Mouse (Mus musculus) kidney, adult 2 months (tissue): Measurements from ENCODE around the gene Nup205. TPM values are rescaled to one million over a fixed set of nuclear protein-coding genes. Genes with fewer than 3 reads are reported as not detected.

Source experiments
- DNase-seq: peaks from one replicate; pipeline ENCODE4 v3.0.0; 2021
- H3K27ac ChIP-seq: fragments of 200-500 bp; 2 replicates; pipeline ENCODE4 v1.5.1; 2012; ENCODE audit warnings: low read depth, low read length, control low read depth, inconsistent platforms; ENCODE audit not compliant: insufficient read depth
- H3K27me3 ChIP-seq: fragments of 200-500 bp; replicated peaks from 2 replicates; pipeline ENCODE4 v1.6.1; 2012; ENCODE audit warnings: mild to moderate bottlenecking, moderate library complexity, low read length, inconsistent platforms; ENCODE audit not compliant: control insufficient read depth, insufficient read depth
- H3K36me3 ChIP-seq: fragments of 200-500 bp; 2 replicates; pipeline ENCODE4 v1.6.1; 2012; ENCODE audit warnings: mild to moderate bottlenecking, moderate library complexity, low read length, inconsistent platforms; ENCODE audit not compliant: control insufficient read depth, insufficient read depth
- H3K4me1 ChIP-seq: fragments of 200-500 bp; 2 replicates; pipeline ENCODE4 v1.6.1; 2011; ENCODE audit warnings: low read length; ENCODE audit not compliant: control insufficient read depth, insufficient read depth
- H3K4me3 ChIP-seq: fragments of 200-500 bp; 2 replicates; pipeline ENCODE4 v1.5.1; 2011; ENCODE audit warnings: mild to moderate bottlenecking, low read depth, low read length, control low read depth; ENCODE audit not compliant: insufficient read depth
- CTCF ChIP-seq: fragments of 200-500 bp; conservative IDR thresholded peaks from 2 replicates; pipeline ENCODE4 v1.5.1; 2011; ENCODE audit warnings: low read depth, mild to moderate bottlenecking, control low read depth, low read length, moderate library complexity, mixed read lengths; ENCODE audit not compliant: insufficient read depth, insufficient read length
- POLR2A ChIP-seq: fragments of 200-500 bp; IDR thresholded peaks from one replicate; pipeline ENCODE4 v1.6.1; 2011; ENCODE audit warnings: low read depth, low read length, control low read depth
- WGBS: fragments of 180-500 bp; shearing (Covaris S2); methylation state at CpG from one replicate; pipeline ENCODE4 v1.1.7; 2018; 5-methylcytosine and 5-hydroxymethylcytosine counted together
- polyA plus RNA-seq: library from polyadenylated mRNA; depleted of rRNA; stranded (reverse); fragments of >200 nt; gene quantifications from 2 replicates; pipeline ENCODE4 v1.2.3, GENCODE M21; 2012

The Nup205 gene
- polyA plus RNA-seq, 1 experiment: 9.3 TPM

DNA sequence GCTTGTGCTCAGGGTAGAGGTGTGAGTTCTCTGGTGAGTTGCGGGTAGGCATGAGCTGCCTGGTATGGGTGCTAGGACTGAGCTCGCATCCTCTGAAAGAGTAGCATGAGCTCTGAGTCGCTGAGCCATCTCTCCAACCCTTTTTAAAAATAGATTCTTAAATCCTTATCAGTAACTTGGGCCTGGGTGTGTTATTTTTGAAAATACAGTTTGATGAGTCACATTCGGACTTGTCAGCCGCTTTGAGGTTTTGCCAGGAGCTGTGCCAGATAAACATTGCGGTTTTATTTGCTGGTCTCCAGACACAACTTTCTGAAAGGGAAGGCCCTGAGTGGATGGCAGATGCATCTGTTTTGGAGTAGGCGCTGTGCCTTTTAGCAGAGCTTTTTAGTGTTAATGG lies 79.5 kb downstream of the Nup205 start:
- Histone ChIP-seq H3K4me3 (no peak overlapping the region), H3K27me3 (no peaks in the 10 kb centered on the region), H3K27ac (no peak overlapping the region), H3K36me3 (peaks cover 2% of the 10 kb centered on the region; the same call in 1 of the 2 replicates), H3K4me1 (peaks cover 4% of the 10 kb centered on the region; the same call in 1 of the 2 replicates)
- TF ChIP-seq POLR2A (no peak), CTCF (no peak)
- 59% methylated on average over 7 of the region's 7 CpGs for WGBS
- peak; percentile 61 for DNase-seq

DNA sequence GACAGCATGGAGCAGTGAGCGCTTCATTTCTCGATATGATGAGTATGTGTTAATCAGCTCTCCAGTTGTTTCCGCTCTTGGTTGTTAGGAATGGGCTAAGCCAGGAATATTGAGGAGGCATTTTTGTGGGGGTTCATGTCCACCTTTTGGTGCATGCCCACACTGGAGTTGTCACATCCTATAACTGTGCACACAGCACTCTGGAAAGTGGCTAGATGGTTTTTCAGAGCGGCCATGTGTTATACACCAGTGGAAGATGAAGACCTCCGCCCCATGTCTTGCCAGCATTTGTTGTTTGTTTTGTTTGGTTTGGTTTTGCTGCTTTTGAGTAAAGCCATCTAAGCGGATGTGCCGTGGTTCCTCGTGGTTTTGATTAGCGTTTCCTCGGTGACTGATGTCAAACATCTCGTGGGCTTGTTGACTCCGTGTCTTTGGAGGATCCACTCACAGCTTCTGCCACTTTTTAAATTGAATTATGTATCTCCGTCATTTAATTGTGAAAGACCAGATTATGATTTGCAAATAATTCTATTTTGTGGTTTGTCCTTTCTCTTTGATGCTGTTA lies 80.5 kb downstream of the Nup205 start:
- Histone ChIP-seq H3K36me3 (peaks cover 2% of the 10 kb centered on the region), H3K4me1 (peaks cover 4% of the 10 kb centered on the region; the same call in 1 of the 2 replicates), H3K27ac (no peak overlapping the region), H3K4me3 (no peak overlapping the region), H3K27me3 (no peaks in the 10 kb centered on the region)
- no peak for DNase-seq
- WGBS: 85% methylated on average over 13 of the region's 13 CpGs
- TF ChIP-seq POLR2A: no peak
- no peak for TF ChIP-seq CTCF

DNA sequence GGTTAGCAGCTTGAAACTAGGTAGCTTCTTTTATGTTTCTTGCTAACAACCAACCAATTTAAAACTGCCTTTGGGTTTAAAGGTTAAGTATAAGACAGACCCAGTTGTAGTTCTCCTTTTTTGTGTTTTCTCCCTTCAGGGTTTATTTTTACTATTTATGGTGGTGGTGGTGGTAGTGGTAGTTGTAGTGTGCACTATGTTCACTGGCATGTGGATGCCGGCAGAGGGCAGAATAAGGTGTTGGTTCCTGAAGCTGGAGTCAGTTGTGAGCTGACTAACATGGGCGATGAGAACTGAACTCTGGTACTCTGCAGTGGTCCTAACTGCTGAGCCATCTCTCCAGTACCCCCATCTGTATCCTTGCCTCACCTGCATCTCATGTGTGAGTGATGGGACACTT lies 81.7 kb downstream of the Nup205 start:
- Histone ChIP-seq H3K36me3 (peaks cover 2% of the 10 kb centered on the region), H3K4me3 (no peak overlapping the region), H3K27ac (no peak overlapping the region), H3K27me3 (no peaks in the 10 kb centered on the region), H3K4me1 (peaks cover 4% of the 10 kb centered on the region; the same call in 1 of the 2 replicates)
- no peak for DNase-seq
- no peak for TF ChIP-seq POLR2A
- no peak for TF ChIP-seq CTCF
- WGBS: 97% methylated on average over 2 of the region's 2 CpGs

DNA sequence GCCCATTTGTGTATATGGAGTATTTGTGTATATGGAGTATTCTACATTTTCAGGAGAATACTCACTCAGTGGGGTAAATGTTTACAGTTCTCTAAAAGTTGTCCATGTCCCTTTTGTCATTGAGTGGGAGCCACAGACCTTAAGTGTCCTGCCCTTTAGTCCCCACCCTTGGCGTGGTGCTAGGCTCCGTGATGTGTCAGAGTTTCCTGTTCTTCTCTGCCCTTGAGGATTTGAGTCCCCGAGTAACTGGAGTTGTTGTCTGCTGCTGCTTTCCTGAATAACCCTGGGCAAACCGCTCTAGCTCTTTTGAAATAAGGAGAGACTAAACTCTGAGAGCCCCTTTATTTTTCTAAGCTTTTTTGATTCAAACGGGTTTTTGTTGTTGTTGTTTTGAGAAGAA lies 82.3 kb downstream of the Nup205 start:
- 54% methylated on average over 5 of the region's 5 CpGs for WGBS
- no peak for TF ChIP-seq CTCF
- TF ChIP-seq POLR2A: no peak
- no peak for DNase-seq
- Histone ChIP-seq H3K27me3 (no peaks in the 10 kb centered on the region), H3K4me1 (peaks cover 4% of the 10 kb centered on the region; the same call in 1 of the 2 replicates), H3K36me3 (peaks cover 2% of the 10 kb centered on the region), H3K4me3 (no peak overlapping the region), H3K27ac (no peak overlapping the region)

DNA sequence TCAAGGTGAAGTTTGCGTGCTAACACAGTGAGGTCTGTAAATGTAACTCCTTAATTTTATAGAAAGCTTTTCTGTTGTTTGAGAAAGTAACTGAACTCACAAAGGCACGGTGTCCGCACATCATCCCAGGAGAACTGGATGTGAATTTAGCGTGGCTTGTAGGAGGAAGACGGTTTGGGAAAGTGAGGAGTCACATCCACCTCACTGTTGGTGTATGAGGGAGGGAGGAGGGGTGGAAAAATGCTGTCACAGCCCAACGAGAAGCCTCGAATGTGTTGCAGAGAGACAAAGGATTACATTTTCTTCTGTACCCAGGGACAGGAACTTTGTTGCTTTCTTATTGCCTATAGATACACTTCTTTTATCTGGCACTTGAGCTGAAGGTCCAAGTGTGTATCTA lies 83.3 kb downstream of the Nup205 start:
- Histone ChIP-seq H3K4me1 (no peaks in the 10 kb centered on the region; the same call in 1 of the 2 replicates), H3K27me3 (no peaks in the 10 kb centered on the region), H3K4me3 (no peak overlapping the region), H3K27ac (no peak overlapping the region), H3K36me3 (peaks cover 2% of the 10 kb centered on the region)
- no peak for DNase-seq
- 77% methylated on average over 7 of the region's 7 CpGs for WGBS
- TF ChIP-seq POLR2A (no peak), CTCF (no peak)

DNA sequence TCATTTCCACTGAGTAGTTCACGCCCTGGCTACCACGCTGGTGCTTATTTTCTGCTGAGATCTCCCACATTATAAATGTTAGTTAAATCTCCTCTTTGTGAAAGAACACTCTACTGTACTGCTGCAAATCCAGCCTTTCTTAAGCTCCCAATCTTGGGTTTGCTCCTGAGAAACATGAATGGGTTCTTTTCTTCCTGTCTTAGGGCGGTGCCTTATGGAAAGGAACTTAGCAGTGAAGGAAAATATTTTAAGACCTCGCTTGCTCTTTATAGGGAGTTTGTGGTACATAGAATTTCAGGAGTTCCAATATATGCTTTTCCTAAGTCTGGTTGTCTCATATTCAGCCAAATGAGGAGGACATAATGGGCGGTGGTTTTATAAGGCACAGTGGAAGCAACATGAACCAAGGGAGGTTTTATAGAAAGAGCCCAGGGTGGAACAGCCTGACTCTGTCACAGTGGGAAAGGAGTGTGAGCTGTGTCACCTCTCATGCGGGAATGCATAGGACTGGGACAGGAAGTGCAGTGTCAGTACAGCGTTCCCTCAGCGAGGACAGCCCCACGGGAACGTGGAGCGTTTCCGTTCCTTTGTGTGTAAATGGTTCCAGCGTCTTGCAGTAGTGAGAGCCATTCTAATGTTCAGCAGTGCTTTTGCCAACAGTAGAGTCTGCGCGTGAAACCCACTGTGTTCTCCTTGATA lies 88.5 kb downstream of the Nup205 start:
- Histone ChIP-seq H3K36me3 (peaks cover 2% of the 10 kb centered on the region), H3K4me1 (no peaks in the 10 kb centered on the region), H3K27me3 (no peaks in the 10 kb centered on the region), H3K4me3 (no peak overlapping the region), H3K27ac (no peak overlapping the region)
- 70% methylated on average over 15 of the region's 15 CpGs for WGBS
- DNase-seq: no peak
- TF ChIP-seq POLR2A (no peak), CTCF (no peak)

DNA sequence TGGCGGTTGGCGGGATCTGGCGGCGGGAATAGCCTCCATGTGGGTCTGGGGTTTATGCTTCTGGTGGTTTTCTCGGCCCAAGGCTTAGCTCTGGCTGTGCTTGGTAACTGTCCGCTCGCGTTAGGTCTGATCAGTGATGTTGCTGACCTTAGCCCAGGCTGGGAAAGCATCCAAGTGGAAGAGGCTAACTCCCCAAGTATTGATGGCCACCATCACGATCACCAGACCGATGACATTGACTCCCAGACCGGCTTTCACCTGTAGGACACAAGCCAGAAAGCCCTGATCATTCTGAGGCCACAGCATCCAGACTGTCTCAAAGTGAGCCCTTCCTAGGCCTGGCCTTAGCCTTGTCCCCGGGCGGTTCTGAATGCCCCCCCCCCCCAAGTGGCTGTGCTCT lies 91.5 kb downstream of the Nup205 start:
- Histone ChIP-seq H3K36me3 (no peaks in the 10 kb centered on the region), H3K27me3 (no peaks in the 10 kb centered on the region), H3K27ac (no peak overlapping the region), H3K4me1 (peaks cover 9% of the 10 kb centered on the region), H3K4me3 (no peak overlapping the region)
- TF ChIP-seq CTCF (no peak), POLR2A (no peak)
- 95% methylated on average over 13 of the region's 13 CpGs for WGBS
- DNase-seq: no peak
